Mouse (Mus musculus) heart, postnatal 25 days (tissue): Measurements from ENCODE around the gene Ddx19b. TPM values are rescaled to one million over a fixed set of nuclear protein-coding genes. Genes with fewer than 3 reads are reported as not detected.
"Not testable (repeated sequence)": the region's sequence is repeated elsewhere in the genome, so short reads cannot be mapped to it uniquely, and the experiment has no call there.

Experiments used
- DNase-seq: peaks from one replicate; pipeline ENCODE4 v3.0.0; 2022; ENCODE audit warnings: low spot score
- intact Hi-C: fragments of 180-260 bp; cut with DNase I; formaldehyde crosslinking; loops from one replicate; pipeline ENCODE4 v1.15.1; 2025
- total RNA-seq, 2 experiments: library from RNA; stranded (reverse); gene quantifications; 2 replicates each; pipeline ENCODE4 v1.2.3; 2021

The Ddx19b gene
- total RNA-seq, 2 experiments from 2014 or later = 10.7 to 11.0 TPM

DNA sequence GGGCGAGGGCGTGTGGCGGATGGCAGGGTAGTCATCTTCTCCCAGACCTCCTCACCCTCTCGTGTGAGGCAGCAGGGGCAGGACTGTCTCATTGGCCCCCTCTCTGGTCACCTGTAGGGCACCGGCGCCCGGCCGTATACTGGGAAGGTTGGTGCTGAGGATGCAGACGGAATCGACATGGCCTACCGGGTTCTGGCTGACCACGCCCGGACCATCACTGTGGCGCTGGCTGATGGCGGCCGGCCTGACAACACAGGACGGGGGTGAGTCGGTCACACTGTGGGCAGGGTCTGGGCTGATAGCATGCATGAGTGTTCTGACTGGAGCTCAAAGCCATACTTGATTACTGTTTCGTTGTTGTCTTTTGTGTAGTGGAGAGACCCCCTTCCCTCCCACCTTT is 11.0 kb upstream of the Ddx19b start:
- DNase-seq = no peak
- intact Hi-C loops = no loop called here

- no peak for DNase-seq
- intact Hi-C loops = loop anchor here (10.0 kb wide), 1 partner anchor 218 kb away; the partner anchor contains the start of gene Glg1
These were observed 5.0 kb upstream of the Ddx19b start for GRCm38 (mm10) chr8:111036591-111036990.

GRCm38 (mm10) chr8:111034276-111034675 is 2.7 kb upstream of the Ddx19b start:
- intact Hi-C loops = loop anchor here (10.0 kb wide), 1 partner anchor 221 kb away; the partner anchor contains the start of gene Glg1

DNA sequence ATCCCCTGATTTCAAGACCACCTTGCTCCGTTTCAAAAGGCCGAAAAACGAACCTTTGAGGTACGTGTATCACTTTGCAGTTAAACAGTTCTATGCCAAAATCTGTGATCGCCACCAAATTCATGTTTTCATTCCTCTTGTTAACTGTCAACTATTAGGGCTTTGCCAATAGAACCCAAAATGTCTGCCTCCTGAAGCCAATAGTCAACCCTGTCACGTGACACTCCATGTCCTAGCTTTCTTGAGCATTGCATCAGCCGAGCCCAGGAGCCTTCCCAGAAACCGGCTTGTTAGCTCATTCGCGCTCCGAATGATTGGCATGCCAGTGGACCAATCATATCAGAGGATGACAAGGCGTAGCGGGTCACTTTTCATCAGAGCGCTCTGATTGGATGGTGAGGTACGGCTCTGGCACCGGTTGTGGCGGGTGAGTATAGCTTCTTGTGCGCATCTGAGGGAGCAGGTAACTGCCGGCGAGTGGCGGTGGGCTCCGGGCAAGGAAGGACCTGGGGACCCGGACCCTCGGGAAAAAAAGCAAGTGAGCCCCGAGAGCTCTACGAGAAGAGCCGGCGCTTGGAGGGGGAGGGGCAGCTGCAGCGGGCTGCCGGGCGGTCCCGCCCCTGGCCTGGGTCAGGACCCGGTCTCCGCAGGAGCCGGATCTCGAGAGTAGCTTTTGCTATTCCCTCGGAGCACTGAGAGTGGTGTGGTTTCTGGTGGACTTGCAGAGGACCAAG is 2.1 kb upstream of the Ddx19b start:
- intact Hi-C loops = loop anchor here (10.0 kb wide), 1 partner anchor 221 kb away; the partner anchor contains the start of gene Glg1

More at GRCm38 (mm10) chr8:111034276-111034675, 2.7 kb upstream of the Ddx19b start:
- DNase-seq = no peak

GRCm38 (mm10) chr8:111032916-111033315 is 1.4 kb upstream of the Ddx19b start, which contains the start of gene Aars:
Gene Aars (plus strand): TSS chr8:111033144.
- intact Hi-C loops = loop anchor here (10.0 kb wide), 1 partner anchor 222 kb away; the partner anchor contains the start of gene Glg1
- no peak for DNase-seq

More for the DNA sequence above, 2.1 kb upstream of the Ddx19b start:
- DNase-seq = peak; percentile 97

GRCm38 (mm10) chr8:111030045-111030444 is 1.5 kb downstream of the Ddx19b start:
- no peak for DNase-seq
- intact Hi-C loops = loop anchor here (10.0 kb wide), 1 partner anchor 225 kb away; the partner anchor contains the start of gene Glg1

GRCm38 (mm10) chr8:111029589-111029988 is 2.0 kb downstream of the Ddx19b start:
- intact Hi-C loops = no loop called here
- no peak for DNase-seq

DNA sequence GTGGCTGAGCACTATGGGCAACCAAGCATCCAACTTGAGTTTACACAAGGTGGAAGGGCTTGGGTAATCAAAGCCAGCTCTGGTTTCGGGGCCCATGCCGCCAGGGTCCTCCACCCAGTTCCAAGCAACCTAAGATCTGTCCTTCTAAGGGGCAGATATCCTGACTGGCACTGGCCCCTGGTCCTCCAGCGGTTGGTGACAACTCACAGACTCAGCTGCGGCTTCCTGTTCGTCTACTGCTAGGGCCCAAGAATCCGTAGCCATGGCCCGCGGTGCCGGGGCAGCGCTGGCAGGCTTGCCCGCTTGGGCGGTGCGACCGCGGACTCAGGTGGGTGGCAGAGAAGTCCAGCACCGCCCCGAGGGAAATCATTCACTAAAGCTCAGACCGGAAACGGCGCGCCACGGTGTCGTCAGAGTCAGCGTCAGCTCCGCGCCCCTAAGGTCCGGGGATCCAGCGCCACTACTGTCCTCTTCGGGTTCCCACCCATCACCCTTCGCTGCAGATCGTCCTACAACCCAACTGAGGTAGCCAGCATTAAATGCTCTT is 4.1 kb downstream of the Ddx19b start:
- DNase-seq = peak; percentile 69
- intact Hi-C loops = no loop called here

GRCm38 (mm10) chr8:111026609-111027008 is 4.9 kb downstream of the Ddx19b start:
- DNase-seq, intact Hi-C loops: not testable (repeated sequence)

- DNase-seq, intact Hi-C loops: not testable (repeated sequence)
These were observed 21.1 kb downstream of the Ddx19b start for GRCm38 (mm10) chr8:111010230-111010991.

- intact Hi-C loops = no loop called here
These were observed 33.7 kb downstream of the Ddx19b start, which contains the start of gene Ddx19a for GRCm38 (mm10) chr8:110997547-110998531. Gene Ddx19a (minus strand): TSS chr8:110997800.

GRCm38 (mm10) chr8:110996641-110997430 is 34.7 kb downstream of the Ddx19b start:
- DNase-seq = no peak
- intact Hi-C loops = no loop called here

More at GRCm38 (mm10) chr8:110997547-110998531, 33.7 kb downstream of the Ddx19b start, which contains the start of gene Ddx19a:
- DNase-seq = peak; percentile 73

DNA sequence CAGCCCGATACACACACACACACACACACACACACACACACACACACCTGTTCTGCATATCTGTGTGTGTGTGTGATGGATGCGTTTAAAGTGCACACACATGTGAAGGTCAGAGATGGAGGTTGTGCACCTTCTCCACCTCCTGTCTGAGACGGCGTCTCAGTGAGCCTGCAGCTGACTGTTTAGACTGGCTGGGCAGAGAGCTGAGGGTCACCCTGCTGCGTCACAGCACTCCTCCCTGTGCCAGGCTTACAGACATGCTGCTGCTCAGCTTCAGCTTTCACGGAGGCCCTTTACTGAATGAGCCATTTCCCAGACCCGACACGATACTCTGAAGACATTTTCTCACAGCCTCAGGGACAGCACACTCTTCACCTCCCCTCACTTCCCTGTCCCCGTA is 41.5 kb downstream of the Ddx19b start:
- intact Hi-C loops = no loop called here
- DNase-seq = no peak

- DNase-seq = no peak
- intact Hi-C loops = no loop called here
These were observed 43.5 kb downstream of the Ddx19b start for GRCm38 (mm10) chr8:110987805-110988744.

GRCm38 (mm10) chr8:110981304-110981703 is 50.2 kb downstream of the Ddx19b start:
- intact Hi-C loops = no loop called here

GRCm38 (mm10) chr8:110977987-110978386 is 53.6 kb downstream of the Ddx19b start:
- intact Hi-C loops = not testable (repeated sequence)

More at GRCm38 (mm10) chr8:110981304-110981703, 50.2 kb downstream of the Ddx19b start:
- no peak for DNase-seq

DNA sequence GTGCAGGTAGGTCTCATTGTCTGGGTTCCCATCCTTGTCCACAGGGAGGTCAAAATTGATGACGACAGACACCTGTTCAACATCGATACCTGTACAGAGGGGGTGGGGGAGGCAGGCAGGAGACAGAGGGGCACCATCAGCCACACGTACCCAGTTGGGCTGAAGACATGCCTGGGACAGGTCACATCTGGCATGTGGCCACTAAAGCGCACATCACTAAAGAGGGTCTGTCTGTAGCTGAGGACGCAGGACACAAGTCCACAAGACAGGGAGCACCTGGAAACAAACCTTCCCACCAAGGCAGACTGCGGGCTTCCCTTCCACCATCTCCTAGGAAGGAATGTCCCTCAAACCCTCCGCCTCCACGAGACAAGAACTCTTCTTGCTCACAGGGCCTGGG is 55.0 kb downstream of the Ddx19b start:
- intact Hi-C loops, DNase-seq: not testable (repeated sequence)

More at GRCm38 (mm10) chr8:110977987-110978386, 53.6 kb downstream of the Ddx19b start:
- DNase-seq = not testable (repeated sequence)
